Mouse (Mus musculus) olfactory bulb, adult 2 months (tissue): Measurements from ENCODE around the gene Fam205a1. TPM values are rescaled to one million over a fixed set of nuclear protein-coding genes. Genes with fewer than 3 reads are reported as not detected.
A peak's percentile ranks its signal among the peaks of the same experiment; 100 is the strongest.
"Not testable (repeated sequence)": the region's sequence is repeated elsewhere in the genome, so short reads cannot be mapped to it uniquely, and the experiment has no call there.

Experiments
- H3K27ac ChIP-seq: fragments of 200-500 bp; 2 replicates; pipeline ENCODE4 v1.5.1; 2012; ENCODE audit warnings: low read depth, low read length; ENCODE audit not compliant: insufficient read depth
- H3K4me1 ChIP-seq: fragments of 200-500 bp; 2 replicates; pipeline ENCODE4 v1.6.1; 2012; ENCODE audit warnings: low read length; ENCODE audit not compliant: control insufficient read depth, insufficient read depth
- H3K4me3 ChIP-seq: fragments of 200-500 bp; 2 replicates; pipeline ENCODE4 v1.5.1; 2012; ENCODE audit warnings: mild to moderate bottlenecking, low read depth, low read length, moderate library complexity; ENCODE audit not compliant: insufficient read depth
- CTCF ChIP-seq: fragments of 200-500 bp; IDR thresholded peaks from 2 replicates; pipeline ENCODE4 v1.5.1; 2012; ENCODE audit warnings: low read depth, mild to moderate bottlenecking, low read length, moderate library complexity; ENCODE audit not compliant: insufficient read depth
- POLR2A ChIP-seq: fragments of 200-500 bp; IDR thresholded peaks from 2 replicates; pipeline ENCODE4 v1.6.1; 2012; ENCODE audit warnings: mild to moderate bottlenecking, low read depth, low read length, moderate library complexity; ENCODE audit not compliant: insufficient read depth
- WGBS: fragments of 180-500 bp; shearing (Covaris S2); methylation state at CpG from one replicate; pipeline ENCODE4 v1.1.7; 2018; 5-methylcytosine and 5-hydroxymethylcytosine counted together
- polyA plus RNA-seq: library from polyadenylated mRNA; stranded (reverse); fragments of >200 nt; gene quantifications from 2 replicates; pipeline ENCODE4 v1.2.4, GENCODE M21; 2012; ENCODE audit warnings: low replicate concordance; ENCODE audit not compliant: missing spikeins, insufficient read depth, insufficient read length

Fam205a1 gene
- polyA plus RNA-seq = not detected in 2 replicates

- not testable (repeated sequence) for H3K4me3 ChIP-seq, H3K27ac ChIP-seq, H3K4me1 ChIP-seq
- 88% methylated on average over 1 of the region's 1 CpGs for WGBS
Measured at GRCm38 (mm10) chr4:42853788-42854187, at the start of gene Fam205a1. Fam205a1 (minus strand) TSS chr4:42853888.

GRCm38 (mm10) chr4:42902730-42903129, 49.0 kb upstream of the Fam205a1 start:
- 0 out of 2 replicates have a peak, but pooled peaks cover 6% of the 10 kb centered on the region for H3K4me1 ChIP-seq
- TF ChIP-seq CTCF = no peak
- TF ChIP-seq POLR2A = no peak
- 94% methylated on average over 5 of the region's 5 CpGs for WGBS
- H3K27ac ChIP-seq = no peak overlapping the region
- no peak overlapping the region for H3K4me3 ChIP-seq

GRCm38 (mm10) chr4:42902174-42902573, 48.5 kb upstream of the Fam205a1 start:
- Histone ChIP-seq H3K27ac (no peak overlapping the region), H3K4me1 (0 out of 2 replicates have a peak, but pooled peaks cover 6% of the 10 kb centered on the region), H3K4me3 (no peak overlapping the region)
- 63% methylated on average over 9 of the region's 9 CpGs for WGBS
- TF ChIP-seq POLR2A = no peak
- TF ChIP-seq CTCF = peak; percentile 35; the same call in 1 of the 2 replicates

- H3K4me3 ChIP-seq = no peak overlapping the region
- H3K27ac ChIP-seq = no peak overlapping the region
- TF ChIP-seq CTCF (no peak), POLR2A (no peak)
- 18% methylated on average over 5 of the region's 5 CpGs for WGBS
- 0 out of 2 replicates have a peak, but pooled peaks cover 6% of the 10 kb centered on the region for H3K4me1 ChIP-seq
Measured at GRCm38 (mm10) chr4:42900878-42901277, 47.2 kb upstream of the Fam205a1 start.

GRCm38 (mm10) chr4:42898914-42899313, 45.2 kb upstream of the Fam205a1 start:
- Histone ChIP-seq H3K4me3 (no peak overlapping the region), H3K27ac (no peak overlapping the region), H3K4me1 (0 out of 2 replicates have a peak, but pooled peaks cover 8% of the 10 kb centered on the region)
- WGBS = 79% methylated on average over 3 of the region's 3 CpGs
- no peak for TF ChIP-seq POLR2A
- TF ChIP-seq CTCF = no peak

GRCm38 (mm10) chr4:42895118-42895517, 41.4 kb upstream of the Fam205a1 start:
- WGBS = 24% methylated on average over 7 of the region's 7 CpGs
- Histone ChIP-seq H3K27ac (no peak overlapping the region), H3K4me1 (0 out of 2 replicates have a peak, but pooled peaks cover 2% of the 10 kb centered on the region), H3K4me3 (no peak overlapping the region)
- no peak for TF ChIP-seq POLR2A
- no peak for TF ChIP-seq CTCF

GRCm38 (mm10) chr4:42891176-42891575, 37.5 kb upstream of the Fam205a1 start:
- no peak for TF ChIP-seq POLR2A
- no peak for TF ChIP-seq CTCF
- 74% methylated on average over 7 of the region's 7 CpGs for WGBS
- no peak overlapping the region for H3K4me3 ChIP-seq
- 0 out of 2 replicates have a peak, but pooled peaks cover 2% of the 10 kb centered on the region for H3K4me1 ChIP-seq
- no peak overlapping the region for H3K27ac ChIP-seq

- TF ChIP-seq CTCF (no peak), POLR2A (no peak)
Measured at GRCm38 (mm10) chr4:42888806-42889205, 35.1 kb upstream of the Fam205a1 start.

GRCm38 (mm10) chr4:42886926-42887325, 33.2 kb upstream of the Fam205a1 start:
- WGBS = 83% methylated on average over 6 of the region's 6 CpGs
- Histone ChIP-seq H3K27ac (no peak overlapping the region), H3K4me1 (no peaks in the 10 kb centered on the region), H3K4me3 (no peak overlapping the region)
- no peak for TF ChIP-seq CTCF
- no peak for TF ChIP-seq POLR2A

More at GRCm38 (mm10) chr4:42888806-42889205, 35.1 kb upstream of the Fam205a1 start:
- H3K4me1 ChIP-seq = no peaks in the 10 kb centered on the region
- H3K4me3 ChIP-seq = no peak overlapping the region
- no peak overlapping the region for H3K27ac ChIP-seq
- 97% methylated on average over 6 of the region's 6 CpGs for WGBS

- whole genome bisulfite sequencing = 67% methylated on average over 1 of the region's 1 CpGs
- TF ChIP-seq POLR2A (no peak), CTCF (no peak)
- no peak overlapping the region for H3K27ac ChIP-seq
- H3K4me3 ChIP-seq = no peak overlapping the region
- no peaks in the 10 kb centered on the region for H3K4me1 ChIP-seq
Measured at GRCm38 (mm10) chr4:42880677-42880948, 26.9 kb upstream of the Fam205a1 start.
